Mouse (Mus musculus): ENCODE results near the gene Fkbp2. TPM values are rescaled to one million over a fixed set of nuclear protein-coding genes. Genes with fewer than 3 reads are reported as not detected.

Fkbp2 gene
- 40.8 TPM for polyA plus RNA-seq (2017; shearing (Covaris generic))

GRCm38 (mm10) chr19:6980381-6981093, at the start of gene Fkbp2:
Gene Fkbp2, minus strand, starts transcription at chr19:6980501.

GRCm38 (mm10) chr19:7019191-7019590, 38.9 kb upstream of the Fkbp2 start, which contains the start of gene Fermt3:
Gene Fermt3, minus strand, starts transcription at chr19:7019469.

GRCm38 (mm10) chr19:6996006-6996405, 15.7 kb upstream of the Fkbp2 start, which contains the start of the genes Nudt22 and Trpt1:
Gene Nudt22, minus strand, starts transcription at chr19:6996117.
Gene Trpt1, plus strand, starts transcription at chr19:6996131.

GRCm38 (mm10) chr19:6992011-6992858, 11.9 kb upstream of the Fkbp2 start, which contains the start of gene Dnajc4:
Gene Dnajc4, minus strand, starts transcription at chr19:6992572.

GRCm38 (mm10) chr19:6987061-6987903, 7.0 kb upstream of the Fkbp2 start, which contains the start of gene Vegfb:
Gene Vegfb, minus strand, starts transcription at chr19:6987651.

GRCm38 (mm10) chr19:6975537-6976521, 4.5 kb downstream of the Fkbp2 start, which contains the start of gene Plcb3:
Gene Plcb3, minus strand, starts transcription at chr19:6976470.

GRCm38 (mm10) chr19:6974211-6975205, 5.8 kb downstream of the Fkbp2 start, which contains the start of gene Ppp1r14b:
Gene Ppp1r14b, plus strand, starts transcription at chr19:6974968.

GRCm38 (mm10) chr19:6942249-6942691, 38.0 kb downstream of the Fkbp2 start, which contains the start of gene Gpr137:
Gene Gpr137, minus strand, starts transcription at chr19:6942480.

GRCm38 (mm10) chr19:6941372-6942248, 38.7 kb downstream of the Fkbp2 start, which contains the start of gene Bad:
Gene Bad, plus strand, starts transcription at chr19:6941861.

GRCm38 (mm10) chr19:6934195-6934977, 45.9 kb downstream of the Fkbp2 start, which contains the start of gene Kcnk4:
Gene Kcnk4, minus strand, starts transcription at chr19:6934515.

Other genes starting within 250 kb of the Fkbp2 start
- gene Rps6ka4, start 139.9 kb downstream of the Fkbp2 start, polyA plus RNA-seq (2017; shearing (Covaris generic)) = 45.6 TPM
- gene Ccdc88b, start 122.3 kb downstream of the Fkbp2 start, polyA plus RNA-seq (2017; shearing (Covaris generic)) = 46.8 TPM
- 169 TPM for gene Trmt112, start 70.8 kb downstream of the Fkbp2 start, polyA plus RNA-seq (2017; shearing (Covaris generic))
- gene Prdx5, start 70.4 kb downstream of the Fkbp2 start, polyA plus RNA-seq (2017; shearing (Covaris generic)) = 240 TPM
- 24.5 TPM for gene Esrra, start 58.7 kb downstream of the Fkbp2 start, polyA plus RNA-seq (2017; shearing (Covaris generic))
- not detected for gene Catsperz, start 55.1 kb downstream of the Fkbp2 start, polyA plus RNA-seq (2017; shearing (Covaris generic))
- gene Kcnk4, start 46.0 kb downstream of the Fkbp2 start, polyA plus RNA-seq (2017; shearing (Covaris generic)) = 0.26 TPM
- gene Bad, start 38.6 kb downstream of the Fkbp2 start, polyA plus RNA-seq (2017; shearing (Covaris generic)) = 31.7 TPM
- gene Gpr137, start 38.0 kb downstream of the Fkbp2 start, polyA plus RNA-seq (2017; shearing (Covaris generic)) = 15.2 TPM
- 185 TPM for gene Ppp1r14b, start 5.5 kb downstream of the Fkbp2 start, polyA plus RNA-seq (2017; shearing (Covaris generic))
- 30.8 TPM for gene Plcb3, start 4.0 kb downstream of the Fkbp2 start, polyA plus RNA-seq (2017; shearing (Covaris generic))
- 9.3 TPM for gene Vegfb, start 7.2 kb upstream of the Fkbp2 start, polyA plus RNA-seq (2017; shearing (Covaris generic))
- gene Dnajc4, start 12.1 kb upstream of the Fkbp2 start, polyA plus RNA-seq (2017; shearing (Covaris generic)) = 57.7 TPM
- 25.7 TPM for gene Nudt22, start 15.6 kb upstream of the Fkbp2 start, polyA plus RNA-seq (2017; shearing (Covaris generic))
- 5.3 TPM for gene Trpt1, start 15.6 kb upstream of the Fkbp2 start, polyA plus RNA-seq (2017; shearing (Covaris generic))
- gene Fermt3, start 39.0 kb upstream of the Fkbp2 start, polyA plus RNA-seq (2017; shearing (Covaris generic)) = 376 TPM
- gene Stip1, start 59.5 kb upstream of the Fkbp2 start, polyA plus RNA-seq (2017; shearing (Covaris generic)) = 163 TPM
- gene Macrod1, start 76.3 kb upstream of the Fkbp2 start, polyA plus RNA-seq (2017; shearing (Covaris generic)) = 26.0 TPM
- 0.04 TPM for gene Flrt1, start 125.2 kb upstream of the Fkbp2 start, polyA plus RNA-seq (2017; shearing (Covaris generic))
- gene Otub1, start 225.8 kb upstream of the Fkbp2 start, polyA plus RNA-seq (2017; shearing (Covaris generic)) = 70.4 TPM
- 389 TPM for gene Cox8a, start 237.1 kb upstream of the Fkbp2 start, polyA plus RNA-seq (2017; shearing (Covaris generic))

Measured in CD4-positive, CD25-positive, alpha-beta regulatory T cell (primary cell).